Mouse (Mus musculus) hindbrain, embryonic 15.5 days (tissue): ENCODE data around the gene Cdk20. TPM values are rescaled to one million over a fixed set of nuclear protein-coding genes. Genes with fewer than 3 reads are reported as not detected.
"Not testable (repeated sequence)": the region's sequence is repeated elsewhere in the genome, so short reads cannot be mapped to it uniquely, and the experiment has no call there.

Source experiments
- ATAC-seq: fragments of 200-750 bp; cut with Nextera tagmentation; 2 replicates; pipeline ENCODE4 v1.8.0; 2017; ENCODE audit warnings: low read depth, moderate number of reproducible peaks, moderate TSS enrichment; ENCODE audit not compliant: low FRiP score
- H3K27ac ChIP-seq: fragments of 300-500 bp; sonication (generic); replicated peaks from 2 replicates; pipeline ENCODE4 v1.5.1; 2015; ENCODE audit warnings: mild to moderate bottlenecking, inconsistent platforms
- H3K27me3 ChIP-seq: fragments of 300-500 bp; sonication (generic); 2 replicates; pipeline ENCODE4 v1.6.1; 2015; ENCODE audit warnings: control low read depth, inconsistent platforms
- H3K36me3 ChIP-seq: fragments of 300-500 bp; sonication (generic); 2 replicates; pipeline ENCODE4 v1.6.1; 2015; ENCODE audit warnings: control low read depth, inconsistent platforms
- H3K4me1 ChIP-seq: fragments of 300-500 bp; sonication (generic); replicated peaks from 2 replicates; pipeline ENCODE4 v1.6.1; 2015; ENCODE audit warnings: control low read depth, inconsistent platforms
- H3K4me2 ChIP-seq: fragments of 300-500 bp; sonication (generic); 2 replicates; pipeline ENCODE4 v1.6.1; 2015; ENCODE audit warnings: moderate library complexity, mild to moderate bottlenecking, inconsistent platforms
- H3K4me3 ChIP-seq: fragments of 300-500 bp; sonication (generic); 2 replicates; pipeline ENCODE4 v1.5.1; 2015; ENCODE audit warnings: mild to moderate bottlenecking, inconsistent platforms
- H3K9ac ChIP-seq: fragments of 300-500 bp; sonication (generic); 2 replicates; pipeline ENCODE4 v1.6.1; 2015; ENCODE audit warnings: inconsistent platforms
- H3K9me3 ChIP-seq: fragments of 300-500 bp; sonication (generic); 2 replicates; pipeline ENCODE4 v1.6.1; 2016; ENCODE audit warnings: control low read depth, inconsistent platforms
- WGBS: fragments of 180-500 bp; shearing (Covaris S2); methylation state at CpG from one replicate; pipeline ENCODE4 v1.1.7; 2015; 5-methylcytosine and 5-hydroxymethylcytosine counted together
- polyA plus RNA-seq: library from polyadenylated mRNA; unstranded; fragments of >200 nt; fragmentation: Nextera tagmentation; extraction: Ambion mirVana; gene quantifications from 2 replicates; pipeline ENCODE4 v1.2.1, GENCODE M21; 2015

The Cdk20 gene
- polyA plus RNA-seq, 1 experiment from 2014 or later: 28.1 TPM

DNA sequence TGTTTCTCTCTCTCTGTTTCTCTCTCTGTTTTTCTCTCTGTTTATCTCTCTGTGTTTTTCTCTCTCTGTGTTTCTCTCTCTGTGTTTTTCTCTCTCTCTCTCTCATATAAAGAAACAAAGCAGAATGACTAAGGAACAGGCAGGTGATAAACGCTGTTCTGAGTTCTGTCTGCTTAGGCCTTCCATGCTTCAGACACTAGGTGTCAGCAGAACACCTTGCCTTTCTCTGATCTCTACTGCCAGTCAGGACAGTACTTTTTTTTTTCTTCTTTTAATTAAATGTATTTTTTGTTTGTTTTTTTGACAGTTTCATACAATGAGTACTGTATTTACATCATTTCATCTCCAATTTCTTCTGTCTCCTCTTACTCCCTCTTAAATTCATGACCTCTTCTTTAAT lies 2.8 kb upstream of the Cdk20 start:
- no peaks in the 10 kb centered on the region for H3K36me3 ChIP-seq
- H3K4me2 ChIP-seq: no peak overlapping the region
- ATAC-seq: no peak
- H3K9ac ChIP-seq: no peak overlapping the region
- H3K27ac ChIP-seq: no peak overlapping the region
- no peak overlapping the region for H3K4me3 ChIP-seq
- WGBS: 13% methylated on average over 1 of the region's 1 CpGs
- H3K4me1 ChIP-seq: peaks cover 18% of the 10 kb centered on the region
- no peaks in the 10 kb centered on the region for H3K27me3 ChIP-seq
- no peaks in the 10 kb centered on the region for H3K9me3 ChIP-seq

GRCm38 (mm10) chr13:64437801-64438200 lies 5.7 kb downstream of the Cdk20 start:
- Histone ChIP-seq H3K27ac (no peak overlapping the region), H3K4me2 (no peak overlapping the region), H3K36me3 (peaks cover 8% of the 10 kb centered on the region; the same call in 1 of the 2 replicates), H3K27me3 (no peaks in the 10 kb centered on the region), H3K9ac (no peak overlapping the region), H3K9me3 (no peaks in the 10 kb centered on the region), H3K4me1 (peaks cover 12% of the 10 kb centered on the region), H3K4me3 (no peak overlapping the region)
- no peak for ATAC-seq
- 75% methylated on average over 7 of the region's 7 CpGs for WGBS

DNA sequence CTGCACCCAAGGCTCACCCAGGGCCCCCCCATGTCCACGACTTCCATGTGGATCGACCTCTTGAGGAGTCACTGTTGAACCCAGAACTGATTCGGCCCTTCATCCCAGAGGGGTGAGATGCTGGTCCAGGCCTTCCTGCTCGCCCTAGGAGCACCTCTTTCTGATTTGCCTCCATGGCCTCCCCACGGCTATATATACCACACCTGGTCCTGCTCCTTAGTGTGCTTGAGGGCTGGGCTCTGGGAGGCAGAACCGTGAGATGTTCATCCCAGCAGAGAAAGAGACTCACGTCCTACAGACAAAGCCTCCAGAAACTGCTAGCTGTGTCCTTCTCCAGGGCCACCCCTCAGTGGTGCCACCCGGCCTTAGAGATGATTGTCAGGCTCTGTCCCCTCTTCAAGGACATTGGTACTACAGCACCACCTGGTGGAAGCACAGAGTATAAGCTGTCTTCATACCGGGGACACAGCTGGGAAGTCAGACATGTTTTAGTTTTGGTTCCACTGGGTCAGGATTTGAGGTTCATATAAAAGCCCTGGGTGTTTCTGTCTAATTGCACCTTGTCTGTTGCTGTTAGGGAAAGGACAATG lies 6.8 kb downstream of the Cdk20 start:
- WGBS: 58% methylated on average over 9 of the region's 9 CpGs
- no peaks in the 10 kb centered on the region for H3K9me3 ChIP-seq

DNA sequence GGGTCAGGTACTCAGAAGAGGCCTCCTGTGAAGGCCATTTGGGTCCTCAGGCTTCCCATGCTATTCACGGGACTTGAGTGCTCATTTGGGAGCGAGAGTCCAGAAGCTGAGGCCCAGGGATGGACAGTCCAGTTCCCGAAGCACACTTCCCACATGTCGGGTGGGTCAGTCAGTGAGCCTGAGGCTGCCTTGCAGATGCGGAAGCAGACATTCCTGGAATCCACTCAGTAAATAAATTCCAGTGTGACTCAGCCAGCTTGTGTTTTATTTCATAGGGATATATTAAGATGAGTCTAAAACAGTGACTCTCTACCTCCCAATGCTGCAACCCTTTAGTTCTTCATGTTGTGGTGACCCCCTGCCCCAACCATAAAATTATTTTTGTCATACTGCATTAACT lies 7.4 kb downstream of the Cdk20 start:
- Histone ChIP-seq H3K4me2 (no peak overlapping the region), H3K27ac (no peak overlapping the region), H3K27me3 (no peaks in the 10 kb centered on the region), H3K4me1 (no peaks in the 10 kb centered on the region), H3K36me3 (peaks cover 8% of the 10 kb centered on the region; the same call in 1 of the 2 replicates), H3K9ac (no peak overlapping the region), H3K4me3 (no peak overlapping the region), H3K9me3 (no peaks in the 10 kb centered on the region)
- WGBS: 95% methylated on average over 5 of the region's 5 CpGs
- peak; percentile 2; the same call in 1 of the 2 replicates for ATAC-seq

More for the DNA sequence above, 6.8 kb downstream of the Cdk20 start:
- no peak overlapping the region for H3K4me3 ChIP-seq
- no peak overlapping the region for H3K9ac ChIP-seq
- H3K36me3 ChIP-seq: peaks cover 8% of the 10 kb centered on the region; the same call in 1 of the 2 replicates
- ATAC-seq: peak; percentile 52; the same call in 1 of the 2 replicates
- H3K4me2 ChIP-seq: no peak overlapping the region
- peaks cover 2% of the 10 kb centered on the region; the same call in 1 of the 2 replicates for H3K4me1 ChIP-seq
- no peak overlapping the region for H3K27ac ChIP-seq
- no peaks in the 10 kb centered on the region for H3K27me3 ChIP-seq

GRCm38 (mm10) chr13:64440592-64440991 lies 8.5 kb downstream of the Cdk20 start:
- Histone ChIP-seq H3K9ac (no peak overlapping the region), H3K36me3 (peaks cover 8% of the 10 kb centered on the region; the same call in 1 of the 2 replicates), H3K4me1 (no peaks in the 10 kb centered on the region), H3K4me3 (no peak overlapping the region), H3K27me3 (no peaks in the 10 kb centered on the region), H3K9me3 (no peaks in the 10 kb centered on the region), H3K27ac (no peak overlapping the region), H3K4me2 (no peak overlapping the region)
- ATAC-seq: no peak
- WGBS: 91% methylated on average over 4 of the region's 4 CpGs

- H3K4me3 ChIP-seq: no peak overlapping the region
- H3K27ac ChIP-seq: no peak overlapping the region
- H3K36me3 ChIP-seq: peaks cover 3% of the 10 kb centered on the region; the same call in 1 of the 2 replicates
- H3K9ac ChIP-seq: no peak overlapping the region
- WGBS: 68% methylated on average over 4 of the region's 4 CpGs
- H3K4me1 ChIP-seq: no peaks in the 10 kb centered on the region
- no peak overlapping the region for H3K4me2 ChIP-seq
- ATAC-seq: peak; percentile 74
- H3K27me3 ChIP-seq: no peaks in the 10 kb centered on the region
- H3K9me3 ChIP-seq: no peaks in the 10 kb centered on the region
Measured at GRCm38 (mm10) chr13:64443263-64443894, 11.3 kb downstream of the Cdk20 start.

GRCm38 (mm10) chr13:64445254-64445920 lies 13.3 kb downstream of the Cdk20 start:
- H3K36me3 ChIP-seq: no peaks in the 10 kb centered on the region
- H3K4me3 ChIP-seq: no peak overlapping the region
- H3K27ac ChIP-seq: no peak overlapping the region
- H3K4me1 ChIP-seq: no peaks in the 10 kb centered on the region
- H3K9ac ChIP-seq: no peak overlapping the region
- H3K4me2 ChIP-seq: no peak overlapping the region
- H3K9me3 ChIP-seq: no peaks in the 10 kb centered on the region
- H3K27me3 ChIP-seq: no peaks in the 10 kb centered on the region
- 75% methylated on average over 9 of the region's 9 CpGs for WGBS
- ATAC-seq: no peak

DNA sequence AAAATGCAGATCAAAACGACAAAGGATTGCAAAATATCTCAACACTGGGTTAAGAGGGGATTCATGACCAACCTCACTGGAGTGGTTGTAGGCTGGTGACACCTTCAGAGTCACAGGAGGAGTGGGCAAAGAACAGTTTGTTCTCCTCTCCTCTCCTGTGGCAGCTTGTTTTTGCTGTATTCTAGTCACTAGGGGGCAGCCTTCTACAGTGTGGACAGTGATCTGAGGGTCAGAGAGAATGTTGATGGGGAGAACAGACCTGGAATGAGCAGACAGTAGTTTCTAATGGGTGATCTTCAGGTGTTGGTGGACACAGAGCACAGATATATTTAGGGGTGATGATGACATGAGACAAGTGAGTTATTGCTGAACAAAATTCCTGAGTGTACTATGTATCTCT lies 15.8 kb downstream of the Cdk20 start:
- no peak overlapping the region for H3K27ac ChIP-seq
- no peaks in the 10 kb centered on the region for H3K36me3 ChIP-seq
- H3K9ac ChIP-seq: no peak overlapping the region
- H3K4me2 ChIP-seq: no peak overlapping the region
- no peak overlapping the region for H3K4me3 ChIP-seq
- no peaks in the 10 kb centered on the region for H3K27me3 ChIP-seq
- no peaks in the 10 kb centered on the region for H3K4me1 ChIP-seq
- H3K9me3 ChIP-seq: no peaks in the 10 kb centered on the region
- 3% methylated on average over 1 of the region's 1 CpGs for WGBS
- 0 out of 2 replicates have a peak, but pooled peaks have one; percentile 59 for ATAC-seq

DNA sequence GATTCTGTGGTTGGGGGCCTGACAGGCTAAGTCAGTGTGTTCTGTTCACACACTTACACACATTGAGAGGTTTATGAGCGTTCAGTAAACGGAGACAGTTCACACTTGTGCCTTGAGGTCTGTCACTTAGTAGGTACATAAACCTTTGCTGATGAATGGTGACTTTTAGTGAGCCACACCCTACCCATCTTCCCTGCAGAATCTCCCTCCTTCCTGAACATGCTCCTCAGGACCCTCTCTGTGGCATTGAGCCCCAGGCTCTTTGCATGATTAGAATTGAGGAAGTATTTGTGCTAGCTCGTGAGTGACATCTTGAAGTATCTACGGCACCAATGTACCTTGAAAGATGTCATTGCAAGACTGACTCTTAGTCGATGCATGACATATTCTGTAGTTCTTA lies 16.6 kb downstream of the Cdk20 start:
- 94% methylated on average over 5 of the region's 5 CpGs for WGBS
- Histone ChIP-seq H3K27ac (no peak overlapping the region), H3K4me1 (no peaks in the 10 kb centered on the region), H3K36me3 (no peaks in the 10 kb centered on the region), H3K9me3 (no peaks in the 10 kb centered on the region), H3K4me2 (no peak overlapping the region), H3K9ac (no peak overlapping the region), H3K4me3 (no peak overlapping the region), H3K27me3 (no peaks in the 10 kb centered on the region)
- ATAC-seq: no peak

DNA sequence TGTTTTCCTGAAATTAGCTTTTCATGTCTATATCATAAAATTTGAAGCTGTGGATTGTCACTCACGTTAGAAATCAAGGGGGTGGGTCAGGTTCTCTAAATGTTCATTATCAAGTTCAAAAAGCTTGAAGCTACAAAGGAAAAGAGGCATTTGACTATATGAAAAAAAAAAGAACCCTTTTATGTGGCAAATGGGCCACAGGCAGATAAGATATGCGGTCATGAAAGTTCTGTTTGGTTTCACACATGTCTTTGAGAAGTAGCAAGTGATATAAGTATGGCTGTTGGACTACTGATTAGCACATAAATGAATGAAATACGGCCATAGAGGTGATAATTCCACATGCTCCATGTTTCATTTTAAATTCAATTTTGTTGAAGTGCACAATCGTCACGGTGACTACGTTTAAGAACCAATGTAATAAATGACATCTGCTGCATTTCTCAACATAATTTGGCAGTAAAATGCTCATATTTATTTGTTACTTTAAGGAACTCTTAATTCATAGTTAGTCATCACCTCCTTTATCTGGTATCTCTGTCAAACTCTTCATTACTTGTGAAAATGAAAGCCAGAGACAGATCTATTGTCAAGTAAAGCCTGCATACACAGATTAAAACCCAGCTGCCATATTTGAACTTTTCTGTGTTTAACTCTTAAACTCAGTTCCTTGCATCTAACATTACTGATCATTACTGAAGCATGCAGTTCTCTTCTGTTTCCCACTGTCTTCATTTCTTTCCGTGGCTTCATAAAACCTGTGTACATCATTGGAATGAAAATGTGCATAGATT lies 18.1 kb downstream of the Cdk20 start:
- Histone ChIP-seq H3K27me3 (no peaks in the 10 kb centered on the region), H3K9ac (no peak overlapping the region), H3K4me3 (no peak overlapping the region), H3K36me3 (no peaks in the 10 kb centered on the region), H3K4me1 (no peaks in the 10 kb centered on the region), H3K9me3 (no peaks in the 10 kb centered on the region), H3K27ac (no peak overlapping the region), H3K4me2 (no peak overlapping the region)
- 76% methylated on average over 7 of the region's 7 CpGs for WGBS
- ATAC-seq: no peak

DNA sequence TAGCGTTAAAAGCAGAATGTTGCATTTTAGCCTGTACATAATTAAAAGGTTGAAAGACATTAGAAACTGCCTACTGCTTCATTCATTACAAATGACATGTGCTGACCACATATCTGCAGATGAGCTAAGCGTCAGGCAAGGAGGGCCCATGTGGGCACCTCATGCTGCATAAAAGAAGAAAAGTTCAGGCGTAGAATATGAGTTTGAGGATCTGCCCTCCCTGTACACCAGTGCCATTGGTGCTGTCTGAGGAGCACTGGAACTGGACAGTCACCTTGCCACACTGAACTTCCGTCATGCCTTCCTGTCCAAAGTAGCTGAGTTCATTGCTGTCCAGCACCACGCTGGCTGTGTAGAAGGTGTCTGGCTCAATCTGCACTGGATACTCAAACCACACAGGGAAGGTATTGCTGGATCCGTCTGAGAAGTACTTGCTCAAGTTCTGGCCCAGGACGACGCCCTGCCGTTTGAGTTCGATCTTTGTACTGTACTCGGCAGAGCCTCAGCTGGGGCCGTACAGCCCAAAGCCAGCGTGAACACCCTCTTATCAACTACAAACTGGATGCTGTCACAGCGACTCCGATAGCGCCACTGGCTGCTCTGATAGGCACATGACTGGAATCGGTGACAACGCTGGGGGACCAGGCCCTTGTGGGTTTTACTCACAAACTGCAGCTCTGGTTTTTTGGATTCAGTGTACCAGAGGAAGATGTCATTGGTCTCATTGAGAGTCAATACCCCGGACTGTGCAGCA lies 25.3 kb downstream of the Cdk20 start:
- H3K4me1 ChIP-seq, H3K36me3 ChIP-seq, H3K9me3 ChIP-seq, H3K4me3 ChIP-seq, H3K27me3 ChIP-seq, H3K27ac ChIP-seq, H3K4me2 ChIP-seq, ATAC-seq, H3K9ac ChIP-seq: not testable (repeated sequence)
- WGBS: 93% methylated on average over 19 of the region's 19 CpGs
